Mouse (Mus musculus) E14TG2a.4 (cell line): Measurements from ENCODE around the gene Micall2.

ENCODE experiments used
- H3K27me3 ChIP-seq: 2 replicates; pipeline ENCODE4 v1.6.1; 2014; ENCODE audit warnings: low read length, control low read depth; ENCODE audit not compliant: insufficient read depth
- H3K36me3 ChIP-seq: 2 replicates; pipeline ENCODE4 v1.6.1; 2014; ENCODE audit warnings: low read length, control low read depth; ENCODE audit not compliant: insufficient read depth
- H3K4me1 ChIP-seq: replicated peaks from 2 replicates; pipeline ENCODE4 v1.6.1; 2014; ENCODE audit warnings: low read depth, low read length, control low read depth
- H3K4me3 ChIP-seq: replicated peaks from 2 replicates; pipeline ENCODE4 v1.5.1; 2014; ENCODE audit warnings: mild to moderate bottlenecking, low read length
- H3K9me3 ChIP-seq: 2 replicates; pipeline ENCODE4 v1.6.1; 2014; ENCODE audit warnings: low read length, control low read depth
- CTCF ChIP-seq: conservative IDR thresholded peaks from 2 replicates; pipeline ENCODE4 v1.5.1; 2014; ENCODE audit warnings: low read length
- NANOG ChIP-seq: IDR thresholded peaks from 2 replicates; pipeline ENCODE4 v1.6.1; 2014; ENCODE audit warnings: borderline replicate concordance, low read length, mixed read lengths
- POU5F1 ChIP-seq: IDR thresholded peaks from 2 replicates; pipeline ENCODE4 v1.6.1; 2014; ENCODE audit warnings: low read length, borderline replicate concordance

Micall2 gene

GRCm38 (mm10) chr5:139659307-139659706, 76.8 kb downstream of the Micall2 start:
- H3K27me3 ChIP-seq, result peaks cover 64% of the 10 kb centered on the region
- TF ChIP-seq NANOG, result no peak
- no peak overlapping the region; the same call in 1 of the 2 replicates for H3K4me3 ChIP-seq
- H3K36me3 ChIP-seq, result no peaks in the 10 kb centered on the region
- H3K4me1 ChIP-seq, result peaks cover 12% of the 10 kb centered on the region; the same call in 1 of the 2 replicates
- peaks cover 3% of the 10 kb centered on the region; the same call in 1 of the 2 replicates for H3K9me3 ChIP-seq

- no peaks in the 10 kb centered on the region for H3K36me3 ChIP-seq
- peaks cover 4% of the 10 kb centered on the region; the same call in 1 of the 2 replicates for H3K9me3 ChIP-seq
- H3K27me3 ChIP-seq, result peaks cover 60% of the 10 kb centered on the region
- peaks cover 12% of the 10 kb centered on the region; the same call in 1 of the 2 replicates for H3K4me1 ChIP-seq
- no peak for TF ChIP-seq CTCF
- TF ChIP-seq POU5F1, result no peak
- no peak for TF ChIP-seq NANOG
- H3K4me3 ChIP-seq, result no peak overlapping the region; the same call in 1 of the 2 replicates
Observed at GRCm38 (mm10) chr5:139658865-139659264, 77.3 kb downstream of the Micall2 start.

- H3K4me1 ChIP-seq, result peaks cover 12% of the 10 kb centered on the region; the same call in 1 of the 2 replicates
- H3K36me3 ChIP-seq, result no peaks in the 10 kb centered on the region
- peaks cover 4% of the 10 kb centered on the region; the same call in 1 of the 2 replicates for H3K9me3 ChIP-seq
- TF ChIP-seq CTCF (no peak), POU5F1 (no peak), NANOG (no peak)
- peaks cover 56% of the 10 kb centered on the region for H3K27me3 ChIP-seq
- H3K4me3 ChIP-seq, result no peak overlapping the region
Observed at GRCm38 (mm10) chr5:139657959-139658602, 78.1 kb downstream of the Micall2 start.
